Mouse (Mus musculus) lung, postnatal 0 days (tissue): ENCODE measurements around the gene Clstn1.

Experiments used
- CTCF ChIP-seq: IDR thresholded peaks from 2 replicates; pipeline ENCODE4 v1.5.1; 2016; ENCODE audit warnings: antibody characterized with exemption, mild to moderate bottlenecking
- EP300 ChIP-seq: IDR thresholded peaks from 2 replicates; pipeline ENCODE4 v1.6.1; 2016; ENCODE audit warnings: antibody characterized with exemption, mild to moderate bottlenecking, control low read depth

GRCm38 (mm10) chr4:149553834-149554233, 32.4 kb upstream of the Clstn1 start:
- TF ChIP-seq CTCF, result no peak
- TF ChIP-seq EP300, result no peak
